Mouse (Mus musculus) G1E (cell line): ENCODE measurements around the gene Chpt1. TPM values are rescaled to one million over a fixed set of nuclear protein-coding genes. Genes with fewer than 3 reads are reported as not detected.

Source experiments
- ATAC-seq: 2 replicates; pipeline ENCODE4 v1.8.0; 2016; ENCODE audit warnings: mild to moderate bottlenecking; ENCODE audit not compliant: insufficient number of reproducible peaks, poor library complexity, low FRiP score, severe bottlenecking; ENCODE audit errors: extremely low read depth
- DNase-seq: peaks from one replicate; pipeline ENCODE4 v3.0.0; 2012; ENCODE audit warnings: low spot score
- H3K27me3 ChIP-seq: 2 replicates; pipeline ENCODE4 v1.6.1; 2012; ENCODE audit warnings: mild to moderate bottlenecking, low read length, inconsistent platforms; ENCODE audit not compliant: insufficient read depth
- H3K36me3 ChIP-seq: replicated peaks from 2 replicates; pipeline ENCODE3; 2012; ENCODE audit warnings: mild to moderate bottlenecking, inconsistent platforms
- H3K4me1 ChIP-seq: 2 replicates; pipeline ENCODE4 v1.6.1; 2012; ENCODE audit warnings: low read depth, low read length, inconsistent platforms, mixed read lengths; ENCODE audit not compliant: insufficient read depth
- H3K4me3 ChIP-seq: 2 replicates; pipeline ENCODE4 v1.5.1; 2012; ENCODE audit warnings: low read depth, mild to moderate bottlenecking, inconsistent platforms, low read length, moderate library complexity, mixed read lengths
- H3K9me3 ChIP-seq: replicated peaks from 2 replicates; pipeline ENCODE4 v1.6.1; 2012; ENCODE audit warnings: inconsistent platforms
- CTCF ChIP-seq: IDR thresholded peaks from 2 replicates; pipeline ENCODE4 v1.5.1; 2012; ENCODE audit warnings: low read depth, low read length, inconsistent platforms, mixed read lengths
- GATA1 ChIP-seq: IDR thresholded peaks from 2 replicates; pipeline ENCODE4 v1.6.1; 2012; ENCODE audit warnings: borderline replicate concordance, low read length, inconsistent platforms, mixed read lengths
- GATA2 ChIP-seq: IDR thresholded peaks from 2 replicates; pipeline ENCODE4 v1.6.1; 2012; ENCODE audit warnings: low read depth, low read length, inconsistent platforms, borderline replicate concordance
- POLR2AphosphoS5 ChIP-seq: IDR thresholded peaks from 2 replicates; pipeline ENCODE4 v1.6.1; 2012; ENCODE audit warnings: low read depth, low read length, inconsistent platforms; ENCODE audit not compliant: insufficient replicate concordance
- TAL1 ChIP-seq: conservative IDR thresholded peaks from 2 replicates; pipeline ENCODE4 v1.6.1; 2012; ENCODE audit warnings: low read depth, low read length, inconsistent platforms, mixed read lengths
- polyA plus RNA-seq: library from polyadenylated mRNA; stranded (reverse); fragments of >175 nt; gene quantifications from 2 replicates; pipeline ENCODE4 v1.2.3, GENCODE M21; 2012
- total RNA-seq, 2 experiments: library from RNA; stranded (forward) in 1 of 2; stranded (reverse) in 1 of 2; fragments of 200-1000 nt in 1 of 2; fragments of >200 nt in 1 of 2; fragmentation: Nextera tagmentation in 1 of 2; gene quantifications; 2 replicates each; pipeline ENCODE4 v1.2.3; 2014 to 2017

The Chpt1 gene
- total RNA-seq (2014; fragmentation: Nextera tagmentation) (11.4 and 28.1 TPM in 2 replicates), total RNA-seq (2017) (33.5 and 40.8 TPM in 2 replicates), polyA plus RNA-seq (9.3 and 13.2 TPM in 2 replicates)

- Histone ChIP-seq H3K4me3 (peak within 1 kb of the TSS; percentile 73), H3K36me3 (no peaks in the 10 kb centered on the region), H3K27me3 (peaks cover 12% of the 10 kb centered on the region), H3K9me3 (peaks cover 4% of the 10 kb centered on the region; the same call in 1 of the 2 replicates), H3K4me1 (peaks cover 18% of the 10 kb centered on the region)
- no peak for TF ChIP-seq TAL1
- no peak for TF ChIP-seq GATA2
- no peak for TF ChIP-seq GATA1
- TF ChIP-seq POLR2AphosphoS5 = no peak
- TF ChIP-seq CTCF = no peak
- ATAC-seq (peak; percentile 76), DNase-seq (peak; percentile 93)
Observed at GRCm38 (mm10) chr10:88503421-88504314, at the start of gene Chpt1. Chpt1 (minus strand) TSS chr10:88504073.

- TF ChIP-seq POLR2AphosphoS5 (no peak), TAL1 (no peak), GATA1 (no peak)
- ATAC-seq (no peak), DNase-seq (no peak)
- no peaks in the 10 kb centered on the region for H3K9me3 ChIP-seq
- H3K4me1 ChIP-seq = no peaks in the 10 kb centered on the region
- H3K36me3 ChIP-seq = no peaks in the 10 kb centered on the region
- H3K27me3 ChIP-seq = peaks cover 7% of the 10 kb centered on the region; the same call in 1 of the 2 replicates
- no peak overlapping the region for H3K4me3 ChIP-seq
Observed at GRCm38 (mm10) chr10:88552738-88553137, 48.9 kb upstream of the Chpt1 start.

GRCm38 (mm10) chr10:88550225-88550624, 46.4 kb upstream of the Chpt1 start:
- DNase-seq = no peak
- no peaks in the 10 kb centered on the region for H3K9me3 ChIP-seq
- no peaks in the 10 kb centered on the region for H3K4me1 ChIP-seq
- H3K27me3 ChIP-seq = peaks cover 15% of the 10 kb centered on the region; the same call in 1 of the 2 replicates
- no peaks in the 10 kb centered on the region for H3K36me3 ChIP-seq
- no peak overlapping the region for H3K4me3 ChIP-seq
- ATAC-seq = no peak
- no peak for TF ChIP-seq TAL1
- no peak for TF ChIP-seq CTCF
- no peak for TF ChIP-seq POLR2AphosphoS5
- no peak for TF ChIP-seq GATA2
- no peak for TF ChIP-seq GATA1

GRCm38 (mm10) chr10:88547635-88548034, 43.8 kb upstream of the Chpt1 start:
- peaks cover 11% of the 10 kb centered on the region; the same call in 1 of the 2 replicates for H3K27me3 ChIP-seq
- no peak overlapping the region for H3K4me3 ChIP-seq
- TF ChIP-seq CTCF (no peak), GATA2 (no peak), POLR2AphosphoS5 (no peak), TAL1 (no peak), GATA1 (no peak)
- ATAC-seq (no peak), DNase-seq (no peak)
- peaks cover 2% of the 10 kb centered on the region; the same call in 1 of the 2 replicates for H3K9me3 ChIP-seq
- H3K4me1 ChIP-seq = no peaks in the 10 kb centered on the region
- H3K36me3 ChIP-seq = no peaks in the 10 kb centered on the region

- ATAC-seq (no peak), DNase-seq (no peak)
- TF ChIP-seq CTCF = no peak
- TF ChIP-seq TAL1 = no peak
- no peak for TF ChIP-seq GATA2
- TF ChIP-seq GATA1 = no peak
- no peak for TF ChIP-seq POLR2AphosphoS5
- peaks cover 3% of the 10 kb centered on the region; the same call in 1 of the 2 replicates for H3K27me3 ChIP-seq
- no peaks in the 10 kb centered on the region for H3K4me1 ChIP-seq
- no peak overlapping the region for H3K4me3 ChIP-seq
- peaks cover 4% of the 10 kb centered on the region for H3K9me3 ChIP-seq
- H3K36me3 ChIP-seq = no peaks in the 10 kb centered on the region
Observed at GRCm38 (mm10) chr10:88530631-88531030, 26.8 kb upstream of the Chpt1 start.

GRCm38 (mm10) chr10:88524016-88524415, 20.1 kb upstream of the Chpt1 start:
- Histone ChIP-seq H3K4me3 (no peak overlapping the region), H3K9me3 (no peaks in the 10 kb centered on the region), H3K27me3 (no peaks in the 10 kb centered on the region; the same call in 1 of the 2 replicates), H3K4me1 (no peaks in the 10 kb centered on the region), H3K36me3 (no peaks in the 10 kb centered on the region)
- no peak for TF ChIP-seq GATA2
- no peak for DNase-seq
- ATAC-seq = no peak
